Mouse (Mus musculus) spleen, postnatal 36 days (tissue): ENCODE results near the gene Rps6ka5.

ENCODE experiments used
- DNase-seq, 2 experiments: peaks; one replicate each; pipeline ENCODE4 v3.0.0; 2022; ENCODE audit warnings: low spot score in 2 of 2, mixed read lengths in 1 of 2

Gene Rps6ka5

GRCm38 (mm10) chr12:100660076-100660475, 66.7 kb downstream of the Rps6ka5 start:
- peak; percentile 21 to 44 for DNase-seq

- DNase-seq, result no peak
Observed at GRCm38 (mm10) chr12:100655972-100656371, 70.8 kb downstream of the Rps6ka5 start.

- DNase-seq, result no peak
Observed at GRCm38 (mm10) chr12:100641936-100642335, 84.8 kb downstream of the Rps6ka5 start.

- no peak for DNase-seq
Observed at GRCm38 (mm10) chr12:100640726-100641125, 86.1 kb downstream of the Rps6ka5 start.

DNA sequence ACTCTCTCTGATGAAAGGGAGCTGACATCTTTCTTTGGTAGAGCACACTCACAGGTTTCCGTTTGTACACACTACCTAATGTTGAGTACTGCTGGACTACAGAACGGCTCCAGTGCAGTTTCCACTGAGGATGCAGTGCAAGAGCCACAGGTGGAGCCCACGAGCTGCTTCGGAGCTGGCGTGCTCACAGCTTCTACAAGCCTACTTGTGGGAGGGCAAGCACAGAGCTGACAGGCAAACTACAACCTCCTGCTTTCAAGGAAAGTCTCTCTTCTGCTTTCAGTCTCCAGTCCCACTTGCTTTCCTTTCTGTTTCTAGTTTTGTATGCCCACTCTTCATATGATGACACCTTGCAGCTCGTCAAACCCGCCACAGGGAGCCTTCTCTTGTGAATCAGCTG, 87.1 kb downstream of the Rps6ka5 start:
- DNase-seq, result peak; percentile 51 to 53

DNA sequence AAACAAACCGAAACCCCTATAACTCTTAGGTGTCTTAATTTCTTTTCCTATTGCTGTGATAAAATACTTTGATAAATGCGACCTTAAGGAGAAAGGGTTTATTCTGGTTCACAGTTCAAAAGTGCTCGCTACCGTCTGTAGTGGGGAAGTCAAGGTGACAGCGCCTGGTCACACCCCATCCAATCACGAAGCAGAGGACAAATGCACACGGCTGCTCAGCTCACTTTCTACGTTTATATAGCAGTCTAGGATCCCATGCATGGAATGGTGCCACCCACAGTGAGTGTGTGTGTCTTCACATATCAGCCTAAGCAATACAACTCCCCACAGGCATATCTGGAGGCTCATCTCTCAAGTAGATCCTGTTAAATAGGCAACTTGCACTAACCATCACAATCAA, 88.9 kb downstream of the Rps6ka5 start:
- no peak for DNase-seq

- DNase-seq, result no peak
Observed at GRCm38 (mm10) chr12:100636733-100637132, 90.0 kb downstream of the Rps6ka5 start.

DNA sequence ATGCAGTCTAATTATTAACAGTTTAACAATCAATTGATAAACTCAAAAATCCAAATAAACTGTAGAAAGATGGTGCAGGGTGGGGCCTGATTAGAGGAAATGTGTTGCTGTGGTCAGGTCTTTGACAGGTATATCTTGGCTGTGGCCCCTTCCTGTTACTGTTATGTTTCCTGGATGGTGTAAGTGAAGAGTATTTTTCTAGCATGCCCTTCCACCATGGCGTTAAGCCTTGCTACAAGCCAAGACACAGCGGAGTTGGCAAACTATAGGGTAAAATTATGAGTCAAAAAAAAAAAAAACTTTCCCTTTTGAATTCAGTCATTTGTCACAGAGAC, 90.5 kb downstream of the Rps6ka5 start:
- peak in 1 of 2 experiments; percentile 27 for DNase-seq

DNA sequence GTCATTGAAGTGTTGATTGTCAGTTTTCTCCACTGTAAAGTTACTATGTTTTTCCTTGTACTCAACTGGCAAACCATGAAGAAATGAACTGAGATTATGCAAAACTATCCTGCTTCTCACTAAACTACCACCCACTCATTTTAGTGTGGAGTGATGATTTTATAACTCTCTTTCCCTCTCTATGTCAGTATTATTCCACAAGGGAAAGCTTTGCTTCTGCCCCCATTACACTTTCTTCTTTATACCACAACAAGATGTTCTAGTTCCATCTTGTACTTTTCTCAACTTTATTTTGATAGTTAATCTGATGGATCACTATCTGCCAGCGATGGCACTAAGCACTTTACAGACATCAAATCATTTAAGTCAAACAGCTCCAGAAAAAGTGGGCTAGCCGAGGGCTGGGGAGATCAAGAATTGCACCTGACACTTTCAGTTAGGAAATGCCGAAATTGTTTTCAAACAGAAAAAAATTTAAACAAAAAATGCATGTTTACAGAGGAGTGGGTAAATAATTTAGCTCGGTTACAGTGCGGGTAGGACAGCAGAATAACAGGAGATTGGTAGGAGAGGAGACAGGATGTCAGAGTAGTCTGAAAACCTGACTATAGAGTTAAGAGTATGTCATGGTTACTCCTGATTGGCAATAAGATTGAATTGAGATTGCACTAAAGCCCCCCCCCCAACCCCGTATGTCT, 91.0 kb downstream of the Rps6ka5 start:
- DNase-seq, result no peak

DNA sequence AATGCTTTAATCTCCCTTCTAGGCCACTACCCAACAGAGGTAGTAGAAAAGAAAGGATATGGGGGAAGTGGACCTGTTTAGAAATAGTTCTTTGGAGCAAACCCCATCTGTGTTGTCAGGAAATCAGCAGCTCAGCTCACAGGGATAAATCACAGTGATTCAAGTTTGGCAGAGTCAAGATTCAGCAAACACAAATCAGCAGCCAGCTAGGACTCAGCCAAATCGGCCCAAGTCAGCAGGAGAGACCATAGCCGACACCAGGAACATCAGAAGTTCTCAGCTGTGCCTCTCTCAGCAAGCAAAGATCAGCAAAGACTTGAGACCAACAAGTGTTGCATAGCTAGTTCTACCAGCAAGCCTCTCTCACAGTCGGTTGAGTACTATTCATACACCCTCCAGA, 93.6 kb downstream of the Rps6ka5 start:
- no peak for DNase-seq

DNA sequence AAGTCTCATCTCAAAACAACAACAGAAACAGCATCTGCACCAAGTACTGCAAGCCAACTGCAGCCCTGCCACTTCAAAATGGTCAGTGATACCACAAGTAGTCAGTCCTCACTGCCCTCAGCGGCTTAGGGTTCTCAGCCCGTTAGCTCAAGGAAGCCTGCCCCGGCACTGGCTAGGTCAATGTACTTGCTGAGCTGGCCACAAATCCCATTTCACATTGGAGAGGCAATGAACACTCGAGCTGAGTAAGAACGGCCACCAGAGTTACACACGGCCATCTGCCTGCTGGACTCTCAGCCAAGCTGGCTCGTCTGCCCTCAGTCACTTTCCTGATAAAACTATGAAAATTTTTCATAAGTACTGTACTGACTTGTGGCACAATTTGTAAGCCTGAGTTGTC, 95.5 kb downstream of the Rps6ka5 start:
- DNase-seq, result no peak

DNA sequence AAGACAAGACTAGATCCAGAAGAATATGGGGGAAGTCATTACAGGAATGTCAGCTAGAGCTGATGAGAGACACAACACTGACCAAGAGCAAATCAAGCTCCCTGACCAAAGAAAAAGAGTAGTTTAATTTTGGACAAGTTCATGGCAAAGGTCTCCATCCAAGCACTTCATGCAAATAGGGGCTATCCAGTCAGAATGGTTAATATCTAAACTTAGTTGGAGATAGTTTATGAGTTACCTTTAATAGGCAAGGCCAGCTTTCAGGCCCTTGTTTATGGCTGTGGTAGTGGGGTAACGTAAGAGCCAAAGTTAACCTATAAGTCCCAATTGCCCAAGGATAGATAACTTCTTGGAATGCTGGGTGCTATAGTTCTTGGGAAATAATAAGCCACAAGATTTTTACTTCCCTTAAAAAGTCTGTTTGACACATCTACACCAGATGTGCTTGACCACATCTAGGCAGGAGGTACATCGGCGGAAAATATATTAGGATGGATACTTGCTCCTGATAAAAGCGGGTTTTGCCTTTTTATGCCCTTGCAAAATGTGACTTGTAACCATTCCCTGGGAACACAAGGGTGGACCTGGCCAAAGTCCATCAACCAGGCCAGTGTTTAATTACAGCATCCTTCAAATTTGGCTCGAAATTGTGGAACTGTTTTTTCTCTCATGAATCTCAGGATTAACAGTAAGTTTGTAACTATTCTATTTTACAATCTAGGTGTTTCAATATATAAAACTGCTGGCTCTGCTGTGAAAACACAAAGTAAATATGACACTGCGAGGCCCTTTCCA, 97.5 kb downstream of the Rps6ka5 start:
- no peak for DNase-seq

- DNase-seq, result no peak
Observed at GRCm38 (mm10) chr12:100626991-100627677, 99.6 kb downstream of the Rps6ka5 start.

- peak; percentile 48 to 50 for DNase-seq
Observed at GRCm38 (mm10) chr12:100626273-100626990, 100.4 kb downstream of the Rps6ka5 start.

- DNase-seq, result no peak
Observed at GRCm38 (mm10) chr12:100624854-100625447, 101.8 kb downstream of the Rps6ka5 start.

GRCm38 (mm10) chr12:100615251-100615650, 111.5 kb downstream of the Rps6ka5 start:
- DNase-seq, result no peak

- no peak for DNase-seq
Observed at GRCm38 (mm10) chr12:100613878-100614277, 112.9 kb downstream of the Rps6ka5 start.

GRCm38 (mm10) chr12:100613192-100613700, 113.5 kb downstream of the Rps6ka5 start:
- no peak for DNase-seq

- no peak for DNase-seq
Observed at GRCm38 (mm10) chr12:100609766-100610165, 117.0 kb downstream of the Rps6ka5 start.

GRCm38 (mm10) chr12:100609064-100609463, 117.7 kb downstream of the Rps6ka5 start:
- no peak for DNase-seq

GRCm38 (mm10) chr12:100606733-100607132, 120.0 kb downstream of the Rps6ka5 start:
- DNase-seq, result no peak
